Mouse (Mus musculus) neural tube, embryonic 14.5 days (tissue): ENCODE data around the gene Cirbp. TPM values are rescaled to one million over a fixed set of nuclear protein-coding genes. Genes with fewer than 3 reads are reported as not detected.

Experiments used
- ATAC-seq: fragments of 200-750 bp; cut with Nextera tagmentation; 2 replicates; pipeline ENCODE4 v1.8.0; 2017; ENCODE audit warnings: low read depth, mild to moderate bottlenecking, moderate TSS enrichment, moderate library complexity
- H3K27ac ChIP-seq: fragments of 300-500 bp; sonication (generic); 2 replicates; pipeline ENCODE4 v1.5.1; 2014; ENCODE audit warnings: low read depth, mild to moderate bottlenecking, control low read depth, low read length, moderate library complexity, mixed read lengths
- H3K27me3 ChIP-seq: fragments of 300-500 bp; sonication (generic); 2 replicates; pipeline ENCODE4 v1.6.1; 2014; ENCODE audit warnings: low read length; ENCODE audit not compliant: control insufficient read depth, insufficient read depth
- H3K36me3 ChIP-seq: fragments of 300-500 bp; sonication (generic); 2 replicates; pipeline ENCODE4 v1.6.1; 2014; ENCODE audit warnings: low read length, mixed read lengths; ENCODE audit not compliant: control insufficient read depth, insufficient read depth
- H3K4me1 ChIP-seq: fragments of 300-500 bp; sonication (generic); 2 replicates; pipeline ENCODE4 v1.6.1; 2014; ENCODE audit warnings: low read length; ENCODE audit not compliant: control insufficient read depth, insufficient read depth
- H3K4me2 ChIP-seq: fragments of 300-500 bp; sonication (generic); 2 replicates; pipeline ENCODE4 v1.6.1; 2014; ENCODE audit warnings: mild to moderate bottlenecking, low read depth, low read length, control low read depth
- H3K4me3 ChIP-seq: fragments of 300-500 bp; sonication (generic); 2 replicates; pipeline ENCODE4 v1.5.1; 2014; ENCODE audit warnings: low read depth, low read length, control low read depth, mixed read lengths
- H3K9ac ChIP-seq: fragments of 300-500 bp; sonication (generic); replicated peaks from 2 replicates; pipeline ENCODE4 v1.6.1; 2014; ENCODE audit warnings: low read depth, mild to moderate bottlenecking, control low read depth, low read length, mixed read lengths
- H3K9me3 ChIP-seq: fragments of 300-500 bp; sonication (generic); 2 replicates; pipeline ENCODE4 v1.6.1; 2016; ENCODE audit warnings: low read length; ENCODE audit not compliant: control insufficient read depth
- WGBS: fragments of 180-500 bp; shearing (Covaris S2); extraction: QIAGEN DNeasy Blood & Tissue Kit; methylation state at CpG from one replicate; pipeline ENCODE4 v1.1.7; 2014; 5-methylcytosine and 5-hydroxymethylcytosine counted together
- polyA plus RNA-seq: library from polyadenylated mRNA; unstranded; fragments of >200 nt; fragmentation: Nextera tagmentation; extraction: Ambion mirVana; gene quantifications from 2 replicates; pipeline ENCODE4 v1.2.1, GENCODE M21; 2014

Gene Cirbp
- polyA plus RNA-seq, 1 experiment from 2014 or later: 286 TPM

- no peak overlapping the region for H3K4me3 ChIP-seq
- no peak overlapping the region for H3K27ac ChIP-seq
- no peak for ATAC-seq
- H3K36me3 ChIP-seq: peaks cover 59% of the 10 kb centered on the region
- H3K27me3 ChIP-seq: no peaks in the 10 kb centered on the region
- no peak overlapping the region for H3K9ac ChIP-seq
- 95% methylated on average over 8 of the region's 8 CpGs for WGBS
- H3K9me3 ChIP-seq: no peaks in the 10 kb centered on the region
- no peak overlapping the region for H3K4me2 ChIP-seq
- H3K4me1 ChIP-seq: 0 out of 2 replicates have a peak, but pooled peaks cover 4% of the 10 kb centered on the region
These were observed 37.9 kb upstream of the Cirbp start for GRCm38 (mm10) chr10:80127920-80128319.

GRCm38 (mm10) chr10:80129846-80130245 lies 35.9 kb upstream of the Cirbp start:
- Histone ChIP-seq H3K27me3 (no peaks in the 10 kb centered on the region), H3K9ac (no peak overlapping the region), H3K9me3 (no peaks in the 10 kb centered on the region), H3K4me1 (0 out of 2 replicates have a peak, but pooled peaks cover 4% of the 10 kb centered on the region), H3K4me2 (no peak overlapping the region), H3K27ac (no peak overlapping the region), H3K4me3 (no peak overlapping the region), H3K36me3 (peaks cover 77% of the 10 kb centered on the region)
- WGBS: 96% methylated on average over 9 of the region's 9 CpGs
- no peak for ATAC-seq

GRCm38 (mm10) chr10:80130403-80131031 lies 35.3 kb upstream of the Cirbp start:
- Histone ChIP-seq H3K4me2 (no peak overlapping the region), H3K27me3 (no peaks in the 10 kb centered on the region), H3K4me3 (no peak overlapping the region), H3K4me1 (0 out of 2 replicates have a peak, but pooled peaks cover 4% of the 10 kb centered on the region), H3K27ac (no peak overlapping the region), H3K9me3 (no peaks in the 10 kb centered on the region), H3K36me3 (peaks cover 80% of the 10 kb centered on the region), H3K9ac (no peak overlapping the region)
- 0 out of 2 replicates have a peak, but pooled peaks have one; percentile 7 for ATAC-seq
- 78% methylated on average over 18 of the region's 18 CpGs for WGBS

- 14% methylated on average over 55 of the region's 55 CpGs for WGBS
- peak overlapping the region; percentile 5 for H3K4me2 ChIP-seq
- no peak overlapping the region for H3K27ac ChIP-seq
- H3K4me1 ChIP-seq: peaks cover 7% of the 10 kb centered on the region
- ATAC-seq: peak; percentile 57; the same call in 1 of the 2 replicates
- H3K27me3 ChIP-seq: no peaks in the 10 kb centered on the region
- H3K9me3 ChIP-seq: no peaks in the 10 kb centered on the region
- peaks cover 76% of the 10 kb centered on the region for H3K36me3 ChIP-seq
- H3K9ac ChIP-seq: 0 out of 2 replicates have a peak overlapping the region, but pooled peaks have one; percentile 18
- H3K4me3 ChIP-seq: no peak overlapping the region
These were observed 34.4 kb upstream of the Cirbp start for GRCm38 (mm10) chr10:80131316-80131951.

- Histone ChIP-seq H3K9ac (0 out of 2 replicates have a peak overlapping the region, but pooled peaks have one; percentile 18), H3K9me3 (no peaks in the 10 kb centered on the region), H3K4me2 (peak overlapping the region; percentile 5; the same call in 1 of the 2 replicates), H3K27ac (no peak overlapping the region), H3K36me3 (peaks cover 75% of the 10 kb centered on the region), H3K27me3 (no peaks in the 10 kb centered on the region), H3K4me3 (no peak overlapping the region), H3K4me1 (peaks cover 12% of the 10 kb centered on the region)
- ATAC-seq: no peak
- WGBS: 28% methylated on average over 27 of the region's 27 CpGs
These were observed 33.8 kb upstream of the Cirbp start for GRCm38 (mm10) chr10:80131952-80132350.

GRCm38 (mm10) chr10:80133226-80133849 lies 32.4 kb upstream of the Cirbp start:
- no peak overlapping the region for H3K27ac ChIP-seq
- ATAC-seq: no peak
- 77% methylated on average over 8 of the region's 8 CpGs for WGBS
- H3K36me3 ChIP-seq: peaks cover 63% of the 10 kb centered on the region
- no peaks in the 10 kb centered on the region for H3K27me3 ChIP-seq
- H3K4me3 ChIP-seq: no peak overlapping the region
- H3K4me1 ChIP-seq: peaks cover 18% of the 10 kb centered on the region
- no peak overlapping the region for H3K4me2 ChIP-seq
- no peaks in the 10 kb centered on the region for H3K9me3 ChIP-seq
- no peak overlapping the region for H3K9ac ChIP-seq

GRCm38 (mm10) chr10:80134421-80134820 lies 31.4 kb upstream of the Cirbp start:
- Histone ChIP-seq H3K27me3 (no peaks in the 10 kb centered on the region), H3K4me3 (no peak overlapping the region), H3K36me3 (peaks cover 52% of the 10 kb centered on the region), H3K27ac (no peak overlapping the region), H3K4me2 (no peak overlapping the region), H3K9me3 (no peaks in the 10 kb centered on the region), H3K9ac (no peak overlapping the region), H3K4me1 (peaks cover 18% of the 10 kb centered on the region)
- 93% methylated on average over 9 of the region's 9 CpGs for WGBS
- no peak for ATAC-seq

- WGBS: 89% methylated on average over 10 of the region's 10 CpGs
- H3K27me3 ChIP-seq: no peaks in the 10 kb centered on the region
- no peak for ATAC-seq
- peaks cover 45% of the 10 kb centered on the region for H3K36me3 ChIP-seq
- H3K9ac ChIP-seq: no peak overlapping the region
- no peak overlapping the region for H3K4me2 ChIP-seq
- no peak overlapping the region for H3K27ac ChIP-seq
- H3K4me3 ChIP-seq: no peak overlapping the region
- H3K4me1 ChIP-seq: peaks cover 18% of the 10 kb centered on the region
- no peaks in the 10 kb centered on the region for H3K9me3 ChIP-seq
These were observed 30.6 kb upstream of the Cirbp start for GRCm38 (mm10) chr10:80135161-80135560.

- WGBS: 82% methylated on average over 1 of the region's 1 CpGs
- Histone ChIP-seq H3K36me3 (peaks cover 40% of the 10 kb centered on the region), H3K4me2 (no peak overlapping the region), H3K9ac (no peak overlapping the region), H3K9me3 (no peaks in the 10 kb centered on the region), H3K27me3 (no peaks in the 10 kb centered on the region), H3K27ac (no peak overlapping the region), H3K4me1 (peaks cover 18% of the 10 kb centered on the region), H3K4me3 (no peak overlapping the region)
- ATAC-seq: no peak
These were observed 30.1 kb upstream of the Cirbp start for GRCm38 (mm10) chr10:80135641-80136040.
